Mouse (Mus musculus): ENCODE measurements around the gene Pgap3.

- no peak for TF ChIP-seq CTCF (IDR thresholded peaks at IDR 0.05; ENCODE audit: insufficient read depth, low read length)
- no peak for TF ChIP-seq POLR2A (IDR thresholded peaks at IDR 0.05; ENCODE audit: borderline replicate concordance, extremely low read depth, low read depth, low read length)
These were observed 45.9 kb upstream of the Pgap3 start, which contains the start of gene Grb7 for GRCm38 (mm10) chr11:98446213-98446561.
